Mouse (Mus musculus) cerebellum, postnatal 14 days (tissue): ENCODE results near the gene Cd300ld.
A peak's percentile ranks its signal among the peaks of the same experiment; 100 is the strongest.
"Not testable (repeated sequence)": the region's sequence is repeated elsewhere in the genome, so short reads cannot be mapped to it uniquely, and the experiment has no call there.

Source experiments
- DNase-seq, 2 experiments: peaks; one replicate each; pipeline ENCODE4 v3.0.0; 2021; ENCODE audit warnings: mixed read lengths in 2 of 2

Cd300ld gene

DNA sequence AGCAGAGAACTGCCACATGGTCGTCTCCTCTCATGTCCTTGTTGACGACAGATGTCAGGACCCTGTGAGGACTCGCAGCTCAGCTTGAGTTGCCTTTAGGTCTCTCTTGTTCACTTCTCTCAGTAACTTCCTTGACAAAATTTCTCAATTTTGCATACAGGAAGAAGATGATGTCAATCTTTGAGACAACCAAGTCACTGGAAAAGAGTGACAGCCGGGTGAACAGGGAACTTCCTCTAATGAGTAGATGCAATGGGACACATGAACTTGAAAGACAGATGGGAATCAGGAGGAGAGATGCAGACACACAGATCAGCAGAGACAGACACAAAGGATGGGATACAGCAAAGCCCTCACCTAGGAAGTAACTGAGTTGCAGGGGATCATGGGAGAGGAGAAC is at the start of gene Cd300ld:
Gene Cd300ld, minus strand, starts transcription at position 130 of the 400 bp plus-strand sequence.
- no peak for DNase-seq

DNA sequence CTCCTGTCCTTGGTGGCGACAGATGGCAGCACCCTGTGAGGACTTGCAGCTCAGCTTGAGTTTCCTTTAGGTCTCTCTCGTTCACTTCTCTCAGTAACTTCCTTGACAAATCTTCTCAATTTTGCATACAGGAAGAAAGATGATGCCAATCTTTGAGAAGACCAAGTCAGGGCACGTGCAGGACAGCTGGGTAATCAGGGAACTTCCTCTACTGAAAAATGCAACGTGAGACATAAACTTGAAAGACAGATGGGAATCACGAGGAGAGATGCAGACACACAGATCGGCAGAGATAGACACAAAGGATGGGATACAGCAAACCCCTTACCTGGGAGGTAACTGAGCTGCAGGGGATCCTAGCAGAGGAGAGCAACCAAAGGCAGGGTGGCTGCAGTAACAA is 47.9 kb upstream of the Cd300ld start, which contains the start of gene Cd300ld5:
Gene Cd300ld5, minus strand, starts transcription at position 101 of the 400 bp plus-strand sequence.
- not testable (repeated sequence) for DNase-seq

DNA sequence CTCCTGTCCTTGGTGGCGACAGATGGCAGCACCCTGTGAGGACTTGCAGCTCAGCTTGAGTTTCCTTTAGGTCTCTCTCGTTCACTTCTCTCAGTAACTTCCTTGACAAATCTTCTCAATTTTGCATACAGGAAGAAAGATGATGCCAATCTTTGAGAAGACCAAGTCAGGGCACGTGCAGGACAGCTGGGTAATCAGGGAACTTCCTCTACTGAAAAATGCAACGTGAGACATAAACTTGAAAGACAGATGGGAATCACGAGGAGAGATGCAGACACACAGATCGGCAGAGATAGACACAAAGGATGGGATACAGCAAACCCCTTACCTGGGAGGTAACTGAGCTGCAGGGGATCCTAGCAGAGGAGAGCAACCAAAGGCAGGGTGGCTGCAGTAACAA is 37.2 kb upstream of the Cd300ld start, which contains the start of gene Cd300ld4:
Gene Cd300ld4, minus strand, starts transcription at position 101 of the 400 bp plus-strand sequence.
- not testable (repeated sequence) for DNase-seq

DNA sequence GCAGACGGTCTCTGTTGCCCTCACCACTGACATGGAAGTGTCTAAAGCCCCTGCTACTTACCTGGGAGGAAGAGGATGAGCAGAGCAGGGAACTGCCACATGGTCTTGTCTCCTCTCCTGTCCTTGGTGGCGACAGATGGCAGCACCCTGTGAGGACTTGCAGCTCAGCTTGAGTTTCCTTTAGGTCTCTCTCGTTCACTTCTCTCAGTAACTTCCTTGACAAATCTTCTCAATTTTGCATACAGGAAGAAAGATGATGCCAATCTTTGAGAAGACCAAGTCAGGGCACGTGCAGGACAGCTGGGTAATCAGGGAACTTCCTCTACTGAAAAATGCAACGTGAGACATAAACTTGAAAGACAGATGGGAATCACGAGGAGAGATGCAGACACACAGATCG is 26.4 kb upstream of the Cd300ld start, which contains the start of gene Cd300ld2:
Gene Cd300ld2, minus strand, starts transcription at position 101 of the 400 bp plus-strand sequence.
- DNase-seq, result not testable (repeated sequence)

GRCm38 (mm10) chr11:115004070-115004469 is 14.3 kb upstream of the Cd300ld start:
- no peak for DNase-seq

DNA sequence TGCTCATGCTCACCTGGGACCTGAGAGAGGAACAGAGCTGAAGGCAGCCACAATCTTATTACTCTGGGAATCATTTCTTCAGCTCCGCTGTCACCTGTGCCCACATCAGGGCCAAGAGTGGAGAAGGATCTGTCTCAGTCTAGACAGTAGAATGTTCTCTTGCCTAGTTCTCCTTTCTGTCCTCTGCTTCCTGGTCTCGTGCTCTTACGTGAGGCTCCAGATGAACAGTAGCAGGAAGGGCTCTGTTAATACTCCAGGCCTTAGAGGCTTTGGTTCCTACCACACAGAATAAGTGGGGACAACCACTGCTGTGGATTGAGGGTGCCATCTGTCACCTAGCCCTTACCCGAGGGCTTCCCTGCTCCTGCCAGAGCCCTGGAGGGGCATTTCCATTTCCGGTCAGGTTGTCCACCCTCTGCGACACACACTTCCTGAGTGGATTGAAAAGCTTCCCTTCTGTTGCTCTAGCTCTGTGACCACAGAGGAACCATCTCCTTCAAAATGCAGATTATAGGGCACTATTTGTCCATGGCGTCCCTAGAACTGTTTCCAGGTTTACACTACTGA is 11.8 kb upstream of the Cd300ld start, which contains the start of gene Cd300c2:
Gene Cd300c2, minus strand, starts transcription at position 407 of the 567 bp plus-strand sequence.
- peak; percentile 29 to 32 for DNase-seq

GRCm38 (mm10) chr11:114981866-114982265 is 7.9 kb downstream of the Cd300ld start:
- no peak for DNase-seq

- DNase-seq, result peak; percentile 55 to 70
Observed at GRCm38 (mm10) chr11:114972726-114973125, 17.0 kb downstream of the Cd300ld start.

GRCm38 (mm10) chr11:114968752-114969207 is 20.9 kb downstream of the Cd300ld start, which contains the start of gene Cd300c:
Gene Cd300c (minus strand): TSS chr11:114969157.
- DNase-seq, result no peak

GRCm38 (mm10) chr11:114965182-114965828 is 24.4 kb downstream of the Cd300ld start:
- DNase-seq, result no peak

- peak in 1 of 2 experiments; percentile 26 for DNase-seq
Observed at GRCm38 (mm10) chr11:114960369-114960768, 29.4 kb downstream of the Cd300ld start.

DNA sequence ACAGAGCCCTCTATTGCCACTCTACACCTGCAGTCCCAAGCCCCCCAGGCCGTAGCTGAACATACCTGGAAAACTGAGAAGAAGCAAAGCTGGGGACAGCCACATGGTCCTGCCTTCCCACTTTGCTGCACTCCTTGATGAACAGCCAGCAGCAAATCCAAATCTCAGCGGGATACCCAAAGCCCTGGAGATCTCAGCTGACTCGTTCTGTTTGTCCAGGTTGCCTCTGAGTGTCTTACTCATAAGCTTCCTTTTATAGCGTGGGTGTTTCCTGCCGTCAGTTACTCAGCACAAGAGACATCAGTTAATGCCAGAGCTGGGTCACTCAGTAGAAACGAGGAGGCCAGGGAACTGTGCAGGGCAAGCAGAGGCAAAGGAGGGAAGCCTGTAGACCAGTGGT is 55.6 kb downstream of the Cd300ld start, which contains the start of gene Cd300lb:
Gene Cd300lb, minus strand, starts transcription at position 243 of the 400 bp plus-strand sequence.
- no peak for DNase-seq

- no peak for DNase-seq
Observed at GRCm38 (mm10) chr11:114933591-114933990, 56.1 kb downstream of the Cd300ld start.
